Mouse (Mus musculus) lung, postnatal 0 days (tissue): ENCODE results near the gene 4930544D05Rik.

Experiments
- CTCF ChIP-seq: IDR thresholded peaks from 2 replicates; pipeline ENCODE4 v1.5.1; 2016; ENCODE audit warnings: antibody characterized with exemption, mild to moderate bottlenecking
- EP300 ChIP-seq: IDR thresholded peaks from 2 replicates; pipeline ENCODE4 v1.6.1; 2016; ENCODE audit warnings: antibody characterized with exemption, mild to moderate bottlenecking, control low read depth

DNA sequence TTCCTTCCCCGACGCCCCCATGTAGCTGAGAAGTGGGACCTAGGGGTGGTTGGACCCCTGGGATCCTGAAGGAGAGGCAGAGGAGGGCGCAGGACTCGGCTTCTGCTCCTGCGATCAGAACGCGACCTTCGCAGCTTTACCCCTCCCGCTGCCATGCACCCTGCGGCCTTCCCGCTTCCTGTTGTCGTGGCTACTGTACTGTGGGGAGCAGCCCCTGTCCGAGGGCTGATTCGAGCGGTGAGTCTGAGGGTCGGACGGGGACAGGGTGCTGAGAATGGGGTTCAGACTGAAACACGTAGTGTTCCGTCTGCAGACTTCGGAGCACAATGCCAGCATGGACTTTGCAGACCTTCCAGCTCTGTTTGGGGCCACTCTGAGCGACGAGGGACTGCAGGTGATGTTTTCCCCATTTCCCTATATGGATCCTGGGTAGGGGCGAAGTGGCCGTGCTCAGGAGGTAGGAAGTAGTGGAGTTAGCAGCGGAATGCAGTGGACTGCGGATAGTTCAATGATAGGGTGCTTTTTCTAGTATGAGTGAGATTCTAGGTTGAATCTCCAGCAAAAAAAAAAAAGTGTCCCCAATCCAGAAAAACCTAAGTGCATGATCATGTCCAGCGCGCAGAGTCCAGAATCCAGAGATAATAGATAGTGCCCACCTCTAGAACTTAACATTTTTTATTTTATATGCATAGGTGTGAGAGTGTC is 32.2 kb downstream of the 4930544D05Rik start:
- TF ChIP-seq CTCF (no peak), EP300 (no peak)
